Mouse (Mus musculus): ENCODE data around the gene Slc12a3. TPM values are rescaled to one million over a fixed set of nuclear protein-coding genes. Genes with fewer than 3 reads are reported as not detected.

The Slc12a3 gene
- polyA plus RNA-seq, 1 experiment from 2014 or later = 0.51 TPM

GRCm38 (mm10) chr8:94375551-94375991 lies 46.6 kb downstream of the Slc12a3 start:
- no peak overlapping the region for H3K9ac ChIP-seq (ENCODE audit: low read depth, low read length)
- H3K27ac ChIP-seq (ENCODE audit: low read depth, low read length) = no peak overlapping the region
- H3K4me2 ChIP-seq (replicated peaks; ENCODE audit: low read depth, low read length) = no peak overlapping the region
- no peaks in the 10 kb centered on the region for H3K36me3 ChIP-seq (ENCODE audit: control insufficient read depth, insufficient read depth, low read length)
- H3K4me3 ChIP-seq (ENCODE audit: low read length) = no peak overlapping the region
- no peaks in the 10 kb centered on the region for H3K9me3 ChIP-seq (ENCODE audit: control insufficient read depth, low read length)
- no peaks in the 10 kb centered on the region for H3K27me3 ChIP-seq (ENCODE audit: control insufficient read depth, insufficient read depth, low read length)
- ATAC-seq (ENCODE audit: low FRiP score, low TSS enrichment) = no peak
- 64% methylated on average over 3 of the region's 3 CpGs for WGBS
- H3K4me1 ChIP-seq (ENCODE audit: control insufficient read depth, insufficient read depth, low read length) = peaks cover 6% of the 10 kb centered on the region; the same call in 1 of the 2 replicates

GRCm38 (mm10) chr8:94376176-94376575 lies 47.2 kb downstream of the Slc12a3 start:
- peaks cover 6% of the 10 kb centered on the region; the same call in 1 of the 2 replicates for H3K4me1 ChIP-seq (ENCODE audit: control insufficient read depth, insufficient read depth, low read length)
- H3K36me3 ChIP-seq (ENCODE audit: control insufficient read depth, insufficient read depth, low read length) = no peaks in the 10 kb centered on the region
- no peaks in the 10 kb centered on the region for H3K27me3 ChIP-seq (ENCODE audit: control insufficient read depth, insufficient read depth, low read length)
- no peaks in the 10 kb centered on the region for H3K9me3 ChIP-seq (ENCODE audit: control insufficient read depth, low read length)
- ATAC-seq (ENCODE audit: low FRiP score, low TSS enrichment) = no peak
- no peak overlapping the region for H3K4me2 ChIP-seq (replicated peaks; ENCODE audit: low read depth, low read length)
- no peak overlapping the region for H3K27ac ChIP-seq (ENCODE audit: low read depth, low read length)
- no peak overlapping the region for H3K9ac ChIP-seq (ENCODE audit: low read depth, low read length)
- H3K4me3 ChIP-seq (ENCODE audit: low read length) = no peak overlapping the region
- WGBS = 94% methylated on average over 3 of the region's 3 CpGs

- H3K27ac ChIP-seq (ENCODE audit: low read depth, low read length) = no peak overlapping the region
- H3K4me3 ChIP-seq (ENCODE audit: low read length) = no peak overlapping the region
- peaks cover 6% of the 10 kb centered on the region; the same call in 1 of the 2 replicates for H3K4me1 ChIP-seq (ENCODE audit: control insufficient read depth, insufficient read depth, low read length)
- H3K9me3 ChIP-seq (ENCODE audit: control insufficient read depth, low read length) = no peaks in the 10 kb centered on the region
- H3K9ac ChIP-seq (ENCODE audit: low read depth, low read length) = no peak overlapping the region
- ATAC-seq (ENCODE audit: low FRiP score, low TSS enrichment) = no peak
- 85% methylated on average over 2 of the region's 2 CpGs for WGBS
- H3K27me3 ChIP-seq (ENCODE audit: control insufficient read depth, insufficient read depth, low read length) = no peaks in the 10 kb centered on the region
- no peak overlapping the region for H3K4me2 ChIP-seq (replicated peaks; ENCODE audit: low read depth, low read length)
- H3K36me3 ChIP-seq (ENCODE audit: control insufficient read depth, insufficient read depth, low read length) = no peaks in the 10 kb centered on the region
Observed at GRCm38 (mm10) chr8:94376580-94376979, 47.6 kb downstream of the Slc12a3 start.

GRCm38 (mm10) chr8:94377031-94377430 lies 48.0 kb downstream of the Slc12a3 start:
- H3K4me2 ChIP-seq (replicated peaks; ENCODE audit: low read depth, low read length) = no peak overlapping the region
- H3K36me3 ChIP-seq (ENCODE audit: control insufficient read depth, insufficient read depth, low read length) = no peaks in the 10 kb centered on the region
- ATAC-seq (ENCODE audit: low FRiP score, low TSS enrichment) = no peak
- peaks cover 6% of the 10 kb centered on the region; the same call in 1 of the 2 replicates for H3K4me1 ChIP-seq (ENCODE audit: control insufficient read depth, insufficient read depth, low read length)
- H3K9me3 ChIP-seq (ENCODE audit: control insufficient read depth, low read length) = no peaks in the 10 kb centered on the region
- H3K9ac ChIP-seq (ENCODE audit: low read depth, low read length) = no peak overlapping the region
- H3K27me3 ChIP-seq (ENCODE audit: control insufficient read depth, insufficient read depth, low read length) = no peaks in the 10 kb centered on the region
- WGBS = 79% methylated on average over 4 of the region's 4 CpGs
- no peak overlapping the region for H3K27ac ChIP-seq (ENCODE audit: low read depth, low read length)
- H3K4me3 ChIP-seq (ENCODE audit: low read length) = no peak overlapping the region

GRCm38 (mm10) chr8:94377714-94378205 lies 48.8 kb downstream of the Slc12a3 start:
- Histone ChIP-seq H3K9me3 (ENCODE audit: control insufficient read depth, low read length) (no peaks in the 10 kb centered on the region), H3K36me3 (ENCODE audit: control insufficient read depth, insufficient read depth, low read length) (no peaks in the 10 kb centered on the region), H3K4me1 (ENCODE audit: control insufficient read depth, insufficient read depth, low read length) (peaks cover 6% of the 10 kb centered on the region; the same call in 1 of the 2 replicates), H3K27ac (ENCODE audit: low read depth, low read length) (no peak overlapping the region; the same call in 1 of the 2 replicates), H3K27me3 (ENCODE audit: control insufficient read depth, insufficient read depth, low read length) (no peaks in the 10 kb centered on the region), H3K4me3 (ENCODE audit: low read length) (no peak overlapping the region), H3K4me2 (replicated peaks; ENCODE audit: low read depth, low read length) (no peak overlapping the region), H3K9ac (ENCODE audit: low read depth, low read length) (no peak overlapping the region)
- 24% methylated on average over 11 of the region's 11 CpGs for WGBS
- ATAC-seq (ENCODE audit: low FRiP score, low TSS enrichment) = peak; percentile 96

- H3K9me3 ChIP-seq (ENCODE audit: control insufficient read depth, low read length) = no peaks in the 10 kb centered on the region
- H3K4me1 ChIP-seq (ENCODE audit: control insufficient read depth, insufficient read depth, low read length) = peaks cover 6% of the 10 kb centered on the region; the same call in 1 of the 2 replicates
- H3K9ac ChIP-seq (ENCODE audit: low read depth, low read length) = no peak overlapping the region
- H3K36me3 ChIP-seq (ENCODE audit: control insufficient read depth, insufficient read depth, low read length) = no peaks in the 10 kb centered on the region
- no peak overlapping the region for H3K4me3 ChIP-seq (ENCODE audit: low read length)
- H3K27ac ChIP-seq (ENCODE audit: low read depth, low read length) = no peak overlapping the region
- H3K27me3 ChIP-seq (ENCODE audit: control insufficient read depth, insufficient read depth, low read length) = no peaks in the 10 kb centered on the region
- no peak for ATAC-seq (ENCODE audit: low FRiP score, low TSS enrichment)
- 67% methylated on average over 15 of the region's 15 CpGs for WGBS
- no peak overlapping the region for H3K4me2 ChIP-seq (replicated peaks; ENCODE audit: low read depth, low read length)
Observed at GRCm38 (mm10) chr8:94378763-94379415, 49.9 kb downstream of the Slc12a3 start.

- ATAC-seq (ENCODE audit: low FRiP score, low TSS enrichment) = no peak
- Histone ChIP-seq H3K4me3 (ENCODE audit: low read length) (no peak overlapping the region), H3K27me3 (ENCODE audit: control insufficient read depth, insufficient read depth, low read length) (no peaks in the 10 kb centered on the region), H3K4me1 (ENCODE audit: control insufficient read depth, insufficient read depth, low read length) (peaks cover 6% of the 10 kb centered on the region; the same call in 1 of the 2 replicates), H3K4me2 (replicated peaks; ENCODE audit: low read depth, low read length) (no peak overlapping the region), H3K36me3 (ENCODE audit: control insufficient read depth, insufficient read depth, low read length) (no peaks in the 10 kb centered on the region), H3K9me3 (ENCODE audit: control insufficient read depth, low read length) (0 out of 2 replicates have a peak, but pooled peaks cover 2% of the 10 kb centered on the region), H3K9ac (ENCODE audit: low read depth, low read length) (no peak overlapping the region), H3K27ac (ENCODE audit: low read depth, low read length) (no peak overlapping the region)
- WGBS = 97% methylated on average over 9 of the region's 9 CpGs
Observed at GRCm38 (mm10) chr8:94379686-94380085, 50.7 kb downstream of the Slc12a3 start.

GRCm38 (mm10) chr8:94384166-94384565 lies 55.2 kb downstream of the Slc12a3 start:
- Histone ChIP-seq H3K4me3 (ENCODE audit: low read length) (no peak overlapping the region), H3K27me3 (ENCODE audit: control insufficient read depth, insufficient read depth, low read length) (no peaks in the 10 kb centered on the region), H3K36me3 (ENCODE audit: control insufficient read depth, insufficient read depth, low read length) (no peaks in the 10 kb centered on the region), H3K9me3 (ENCODE audit: control insufficient read depth, low read length) (0 out of 2 replicates have a peak, but pooled peaks cover 2% of the 10 kb centered on the region), H3K4me1 (ENCODE audit: control insufficient read depth, insufficient read depth, low read length) (peaks cover 13% of the 10 kb centered on the region; the same call in 1 of the 2 replicates), H3K9ac (ENCODE audit: low read depth, low read length) (no peak overlapping the region), H3K27ac (ENCODE audit: low read depth, low read length) (no peak overlapping the region), H3K4me2 (replicated peaks; ENCODE audit: low read depth, low read length) (no peak overlapping the region)
- ATAC-seq (ENCODE audit: low FRiP score, low TSS enrichment) = no peak
- WGBS = 89% methylated on average over 7 of the region's 7 CpGs

Data from kidney, embryonic 14.5 days (tissue).